Mouse (Mus musculus): Measurements from ENCODE around the gene Znrf2. TPM values are rescaled to one million over a fixed set of nuclear protein-coding genes. Genes with fewer than 3 reads are reported as not detected.

Gene Znrf2
- polyA plus RNA-seq (2014; fragmentation: Illumina TruSeq; extraction: RNeasy Lipid Tissue Mini Kit (QIAGEN cat#74804); ENCODE audit: low read depth, low replicate concordance) = 13.4 TPM

DNA sequence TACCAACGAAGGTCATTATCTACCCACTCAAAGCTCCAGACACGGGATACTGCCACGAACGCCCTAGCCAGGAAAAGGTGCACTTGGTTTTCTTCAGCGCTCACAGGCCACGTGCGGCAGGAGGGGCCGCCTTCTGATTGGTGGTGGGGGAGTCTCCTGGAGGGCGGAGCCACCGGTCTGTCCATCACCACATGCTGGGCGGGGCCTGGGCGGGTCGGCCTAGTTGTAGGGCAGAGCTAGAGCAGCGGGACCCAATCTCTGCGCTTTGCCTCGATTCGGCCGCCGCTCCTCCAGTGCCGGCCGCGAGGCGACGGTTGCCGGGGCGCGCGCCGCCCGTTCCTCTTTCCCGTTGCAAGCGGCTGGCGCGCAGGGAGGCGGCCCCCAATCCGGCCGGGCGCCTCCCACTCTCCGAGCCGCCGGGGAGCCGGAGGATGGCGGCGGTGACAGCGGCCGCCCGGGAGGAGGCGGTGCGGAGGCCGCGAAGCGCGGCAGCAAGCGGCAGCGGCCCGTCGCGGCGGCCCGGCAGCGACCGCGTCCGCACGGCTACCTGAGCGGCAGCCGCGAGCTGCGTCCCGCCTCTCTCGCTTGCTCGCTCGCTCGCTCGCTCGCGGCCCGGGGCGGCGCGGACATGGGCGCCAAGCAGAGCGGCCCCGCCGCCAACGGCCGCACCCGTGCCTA is at the start of gene Znrf2:
Gene Znrf2 (plus strand): TSS at position 529 of the 678 bp plus-strand sequence.

Other genes with a start within 250 kb of the Znrf2 start
- gene Plekha8, start 221.8 kb upstream of the Znrf2 start, polyA plus RNA-seq (2014; fragmentation: Illumina TruSeq; extraction: RNeasy Lipid Tissue Mini Kit (QIAGEN cat#74804); ENCODE audit: low read depth, low replicate concordance) = 7.0 TPM
- 10.1 TPM for gene Fkbp14, start 219.6 kb upstream of the Znrf2 start, polyA plus RNA-seq (2014; fragmentation: Illumina TruSeq; extraction: RNeasy Lipid Tissue Mini Kit (QIAGEN cat#74804); ENCODE audit: low read depth, low replicate concordance)
- gene Mturn, start 135.3 kb upstream of the Znrf2 start, polyA plus RNA-seq (2014; fragmentation: Illumina TruSeq; extraction: RNeasy Lipid Tissue Mini Kit (QIAGEN cat#74804); ENCODE audit: low read depth, low replicate concordance) = 13.0 TPM
- 18.4 TPM for gene Nod1, start 155.7 kb downstream of the Znrf2 start, polyA plus RNA-seq (2014; fragmentation: Illumina TruSeq; extraction: RNeasy Lipid Tissue Mini Kit (QIAGEN cat#74804); ENCODE audit: low read depth, low replicate concordance)
- gene Ggct, start 176.0 kb downstream of the Znrf2 start, polyA plus RNA-seq (2014; fragmentation: Illumina TruSeq; extraction: RNeasy Lipid Tissue Mini Kit (QIAGEN cat#74804); ENCODE audit: low read depth, low replicate concordance) = 22.0 TPM
- 57.4 TPM for gene Gars, start 221.1 kb downstream of the Znrf2 start, polyA plus RNA-seq (2014; fragmentation: Illumina TruSeq; extraction: RNeasy Lipid Tissue Mini Kit (QIAGEN cat#74804); ENCODE audit: low read depth, low replicate concordance)